Mouse (Mus musculus) sigmoid colon, adult 10 weeks (tissue): ENCODE measurements around the gene Pdilt. TPM values are rescaled to one million over a fixed set of nuclear protein-coding genes. Genes with fewer than 3 reads are reported as not detected.

Experiments used
- polyA plus RNA-seq: library from polyadenylated mRNA; stranded (reverse); fragments of 350-450 nt; fragmentation: Illumina TruSeq; extraction: RNeasy Lipid Tissue Mini Kit (QIAGEN cat#74804); gene quantifications from one replicate; pipeline ENCODE4 v1.2.3, GENCODE M21; 2014; ENCODE audit warnings: low read depth, low replicate concordance

The Pdilt gene
- not detected for polyA plus RNA-seq

GRCm38 (mm10) chr7:119523389-119523788, at the start of gene Pdilt:
Gene Pdilt (minus strand): TSS chr7:119523489.

GRCm38 (mm10) chr7:119554040-119554439, 30.8 kb upstream of the Pdilt start, which contains the start of gene Acsm2:
Gene Acsm2 (plus strand): TSS chr7:119554340.

DNA sequence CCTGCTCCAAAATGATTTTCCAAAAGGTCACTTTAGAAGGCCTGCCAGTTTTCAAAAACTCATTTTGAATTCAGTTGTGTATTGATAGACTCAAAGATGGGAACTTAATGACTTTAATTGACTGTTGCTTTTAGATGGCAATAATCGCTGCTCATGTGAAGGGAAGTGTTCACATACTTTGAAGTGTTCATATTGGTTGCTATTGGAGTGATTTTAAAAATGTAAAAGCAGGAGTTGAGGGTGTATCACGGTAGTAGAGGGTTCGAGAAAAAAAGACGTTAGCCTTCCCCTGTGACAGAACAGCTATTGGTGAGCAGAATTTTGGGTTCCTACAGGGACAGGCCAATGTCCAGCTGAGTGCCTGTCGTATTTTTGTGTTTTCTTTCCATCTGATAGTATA, 4.1 kb downstream of the Pdilt start, which contains the start of gene Acsm5:
TSS of gene Acsm5 (plus strand) at position 301 of the 400 bp plus-strand sequence.

GRCm38 (mm10) chr7:119479256-119479655, 44.0 kb downstream of the Pdilt start, which contains the start of gene Umod:
Gene Umod (minus strand): TSS chr7:119479282.

GRCm38 (mm10) chr7:119459185-119459584, 64.1 kb downstream of the Pdilt start, which contains the start of gene Gp2:
Gene Gp2 (minus strand): TSS chr7:119459285.

Other genes starting within 250 kb of the Pdilt start
- 1.8 TPM for gene Gp2, start 64.2 kb downstream of the Pdilt start, polyA plus RNA-seq
- gene Umod, start 44.2 kb downstream of the Pdilt start, polyA plus RNA-seq: not detected
- not detected for gene Acsm5, start 4.0 kb downstream of the Pdilt start, polyA plus RNA-seq
- gene Acsm2, start 30.9 kb upstream of the Pdilt start, polyA plus RNA-seq: not detected
- not detected for gene Acsm1, start 83.5 kb upstream of the Pdilt start, polyA plus RNA-seq
- not detected for gene Acsm4, start 166.5 kb upstream of the Pdilt start, polyA plus RNA-seq
- gene Thumpd1, start 197.3 kb upstream of the Pdilt start, polyA plus RNA-seq: 43.9 TPM
- 591 TPM for gene Acsm3, start 237.4 kb upstream of the Pdilt start, polyA plus RNA-seq